Mouse (Mus musculus): ENCODE measurements around the gene Sec61b. TPM values are rescaled to one million over a fixed set of nuclear protein-coding genes. Genes with fewer than 3 reads are reported as not detected.

The Sec61b gene
- polyA plus RNA-seq, 1 experiment from 2014 or later, result 247 TPM

DNA sequence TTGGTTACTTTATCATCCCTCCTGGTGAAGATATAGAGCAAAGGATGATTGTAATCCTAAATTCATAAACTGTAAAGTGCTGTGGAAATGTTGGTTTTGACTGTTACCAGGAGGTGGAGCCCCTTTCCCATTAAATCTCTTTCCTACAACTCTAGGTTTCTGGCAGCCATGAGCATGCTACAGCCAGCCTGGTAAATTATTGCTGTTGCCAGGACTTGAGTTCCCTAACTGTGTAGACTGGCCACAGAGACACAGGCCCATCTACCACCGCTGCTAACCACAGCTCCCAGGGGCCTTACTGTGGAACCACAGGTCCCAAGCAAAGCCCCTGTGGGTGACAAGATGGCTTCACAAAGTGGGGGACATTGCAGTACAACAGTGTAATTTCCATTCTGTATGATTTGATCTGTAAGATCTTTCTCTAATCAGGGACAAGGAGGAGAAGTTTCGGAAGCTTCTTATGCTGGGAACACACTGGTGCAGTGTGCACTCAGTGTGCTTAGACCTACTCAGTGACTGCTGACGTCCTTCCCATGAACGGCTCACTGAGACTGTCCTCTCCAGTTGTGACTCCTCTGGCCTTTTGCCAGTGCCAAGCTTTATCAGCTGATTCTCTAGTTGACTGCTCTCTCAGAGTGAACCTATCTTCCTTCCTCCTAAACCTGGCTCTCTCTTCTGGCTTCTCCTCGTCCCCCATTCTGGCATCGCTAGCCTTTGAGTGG lies 47.6 kb downstream of the Sec61b start:
- no peak overlapping the region for H3K4me2 ChIP-seq
- H3K4me1 ChIP-seq (replicated peaks), result no peaks in the 10 kb centered on the region
- 63% methylated on average over 6 of the region's 6 CpGs for WGBS (ENCODE audit: insufficient replicate concordance)
- no peaks in the 10 kb centered on the region for H3K9me3 ChIP-seq (replicated peaks)
- H3K4me3 ChIP-seq (replicated peaks), result no peak overlapping the region
- H3K27ac ChIP-seq, result no peak overlapping the region
- no peaks in the 10 kb centered on the region for H3K27me3 ChIP-seq
- no peak overlapping the region for H3K9ac ChIP-seq
- H3K36me3 ChIP-seq, result no peaks in the 10 kb centered on the region
- ATAC-seq (ENCODE audit: low read depth) (no peak), DNase-seq (no peak)

DNA sequence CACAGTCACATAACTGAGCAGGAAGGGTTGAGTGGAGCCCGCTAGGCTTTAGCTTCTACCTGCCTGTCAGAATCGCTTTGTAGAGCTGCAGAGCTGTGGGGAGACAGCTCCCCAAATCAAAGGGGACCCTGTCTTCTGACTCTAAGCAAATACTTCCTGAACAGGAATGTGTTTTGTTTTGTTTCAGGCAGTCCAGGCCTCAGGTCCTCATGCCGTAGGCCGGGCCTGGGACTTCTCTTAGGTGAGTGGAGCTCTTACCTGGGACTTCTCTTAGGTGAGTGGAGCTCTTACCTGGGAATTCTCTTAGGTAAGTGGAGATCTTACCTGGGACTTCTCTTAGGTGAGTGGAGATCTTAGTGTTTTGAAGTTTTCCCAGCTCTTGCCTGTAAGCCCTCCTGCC lies 55.4 kb downstream of the Sec61b start:
- DNase-seq, result no peak
- no peaks in the 10 kb centered on the region for H3K27me3 ChIP-seq
- no peak overlapping the region for H3K27ac ChIP-seq

More for the DNA sequence above, 55.4 kb downstream of the Sec61b start:
- Histone ChIP-seq H3K4me1 (replicated peaks) (no peaks in the 10 kb centered on the region), H3K9ac (no peak overlapping the region), H3K4me2 (no peak overlapping the region), H3K4me3 (replicated peaks) (no peak overlapping the region), H3K9me3 (replicated peaks) (no peaks in the 10 kb centered on the region), H3K36me3 (no peaks in the 10 kb centered on the region)
- ATAC-seq (ENCODE audit: low read depth), result no peak
- WGBS (ENCODE audit: insufficient replicate concordance), result 81% methylated on average over 4 of the region's 4 CpGs

Other genes with a start within 250 kb of the Sec61b start
- 4.6 and 6.5 TPM in 2 replicates for gene Tgfbr1, start 121.4 kb upstream of the Sec61b start, polyA plus RNA-seq (2015; fragmentation: Nextera tagmentation; extraction: Ambion mirVana)
- gene Alg2, start 325 bp upstream of the Sec61b start, polyA plus RNA-seq (2015; fragmentation: Nextera tagmentation; extraction: Ambion mirVana), result 16.2 and 19.4 TPM in 2 replicates

Data from liver, embryonic 13.5 days (tissue).